Mouse (Mus musculus): ENCODE measurements around the gene Ptges. TPM values are rescaled to one million over a fixed set of nuclear protein-coding genes. Genes with fewer than 3 reads are reported as not detected.

Ptges gene
- polyA plus RNA-seq, 1 experiment from 2014 or later, result 29.2 TPM

DNA sequence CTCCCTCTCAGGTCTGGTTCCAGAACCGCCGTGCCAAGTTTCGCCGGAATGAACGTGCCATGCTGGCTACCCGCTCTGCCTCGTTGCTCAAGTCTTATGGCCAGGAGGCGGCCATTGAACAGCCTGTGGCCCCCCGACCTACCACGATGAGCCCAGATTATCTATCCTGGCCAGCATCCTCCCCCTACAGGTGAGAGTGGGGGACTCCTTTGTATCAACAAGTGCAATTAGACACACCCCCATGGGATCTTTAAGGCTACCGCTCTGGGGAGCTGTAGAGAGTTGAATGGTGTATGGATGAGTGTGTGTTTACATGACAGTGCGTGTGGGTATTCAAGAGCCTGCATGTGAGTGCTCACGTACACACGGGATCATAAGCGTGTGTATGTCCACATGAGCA is 50.2 kb downstream of the Ptges start:
- no peaks in the 10 kb centered on the region for H3K36me3 ChIP-seq (ENCODE audit: control insufficient read depth, insufficient read depth, low read length)
- no peak for TF ChIP-seq EP300 (optimal IDR thresholded peaks at IDR 0.05)
- TF ChIP-seq CTCF (IDR thresholded peaks at IDR 0.05; ENCODE audit: low read depth), result no peak
- H3K4me3 ChIP-seq (ENCODE audit: low read depth, low read length), result no peak overlapping the region
- no peaks in the 10 kb centered on the region for H3K9me3 ChIP-seq (ENCODE audit: control insufficient read depth, low read length)
- no peak overlapping the region for H3K4me2 ChIP-seq (replicated peaks; ENCODE audit: low read depth)
- H3K27me3 ChIP-seq (ENCODE audit: control insufficient read depth, insufficient read depth, low read length), result no peaks in the 10 kb centered on the region
- no peak for DNase-seq (ENCODE audit: low spot score)
- no peak overlapping the region for H3K9ac ChIP-seq (ENCODE audit: low read length)
- no peak overlapping the region for H3K27ac ChIP-seq (replicated peaks)
- no peak for ATAC-seq (ENCODE audit: low FRiP score, low TSS enrichment)
- H3K4me1 ChIP-seq (replicated peaks; ENCODE audit: control insufficient read depth, insufficient read depth), result no peaks in the 10 kb centered on the region
- 89% methylated on average over 15 of the region's 15 CpGs for WGBS

- no peak overlapping the region for H3K9ac ChIP-seq (ENCODE audit: low read length)
- no peaks in the 10 kb centered on the region for H3K27me3 ChIP-seq (ENCODE audit: control insufficient read depth, insufficient read depth, low read length)
- no peak overlapping the region for H3K27ac ChIP-seq (replicated peaks)
- no peaks in the 10 kb centered on the region for H3K9me3 ChIP-seq (ENCODE audit: control insufficient read depth, low read length)
- H3K4me2 ChIP-seq (replicated peaks; ENCODE audit: low read depth), result no peak overlapping the region
- no peak overlapping the region for H3K4me3 ChIP-seq (ENCODE audit: low read depth, low read length)
- ATAC-seq (ENCODE audit: low FRiP score, low TSS enrichment) (no peak; the same call in 1 of the 2 replicates), DNase-seq (ENCODE audit: low spot score) (no peak)
- no peak for TF ChIP-seq EP300 (optimal IDR thresholded peaks at IDR 0.05)
- TF ChIP-seq CTCF (IDR thresholded peaks at IDR 0.05; ENCODE audit: low read depth), result no peak
- WGBS, result 57% methylated on average over 11 of the region's 11 CpGs
- no peaks in the 10 kb centered on the region for H3K4me1 ChIP-seq (replicated peaks; ENCODE audit: control insufficient read depth, insufficient read depth)
- H3K36me3 ChIP-seq (ENCODE audit: control insufficient read depth, insufficient read depth, low read length), result no peaks in the 10 kb centered on the region
Observed at GRCm38 (mm10) chr2:30875621-30876432, 53.8 kb downstream of the Ptges start.

DNA sequence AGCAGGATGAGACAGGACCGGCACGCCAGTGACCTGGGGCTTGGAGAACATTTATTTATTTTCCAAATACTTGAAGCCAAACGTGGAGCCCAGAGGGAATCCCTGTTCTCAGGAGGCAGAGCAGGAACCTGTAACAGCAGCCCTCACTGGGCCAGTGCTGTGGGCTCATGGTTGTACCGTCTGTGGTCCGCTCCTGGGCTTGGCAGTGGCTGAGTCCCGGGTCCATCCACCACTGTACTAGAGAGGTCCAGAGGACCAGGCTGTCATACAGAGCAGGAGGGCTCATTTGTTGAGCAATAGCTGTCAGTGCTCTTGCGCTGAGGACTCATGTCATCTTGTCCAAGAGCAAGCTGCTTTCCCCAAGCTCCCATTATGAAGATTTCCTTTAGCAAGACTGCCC is 54.6 kb downstream of the Ptges start:
- Histone ChIP-seq H3K9me3 (ENCODE audit: control insufficient read depth, low read length) (no peaks in the 10 kb centered on the region), H3K4me1 (replicated peaks; ENCODE audit: control insufficient read depth, insufficient read depth) (no peaks in the 10 kb centered on the region), H3K27ac (replicated peaks) (no peak overlapping the region), H3K36me3 (ENCODE audit: control insufficient read depth, insufficient read depth, low read length) (no peaks in the 10 kb centered on the region), H3K4me3 (ENCODE audit: low read depth, low read length) (no peak overlapping the region), H3K4me2 (replicated peaks; ENCODE audit: low read depth) (no peak overlapping the region), H3K27me3 (ENCODE audit: control insufficient read depth, insufficient read depth, low read length) (no peaks in the 10 kb centered on the region), H3K9ac (ENCODE audit: low read length) (no peak overlapping the region)
- no peak for ATAC-seq (ENCODE audit: low FRiP score, low TSS enrichment)
- no peak for DNase-seq (ENCODE audit: low spot score)
- WGBS, result 77% methylated on average over 7 of the region's 7 CpGs
- TF ChIP-seq EP300 (optimal IDR thresholded peaks at IDR 0.05), result no peak
- no peak for TF ChIP-seq CTCF (IDR thresholded peaks at IDR 0.05; ENCODE audit: low read depth)

GRCm38 (mm10) chr2:30874445-30874844 is 55.2 kb downstream of the Ptges start:
- no peak overlapping the region for H3K4me2 ChIP-seq (replicated peaks; ENCODE audit: low read depth)
- H3K9me3 ChIP-seq (ENCODE audit: control insufficient read depth, low read length), result no peaks in the 10 kb centered on the region
- TF ChIP-seq CTCF (IDR thresholded peaks at IDR 0.05; ENCODE audit: low read depth) (no peak), EP300 (optimal IDR thresholded peaks at IDR 0.05) (no peak)
- no peak overlapping the region for H3K27ac ChIP-seq (replicated peaks)
- H3K36me3 ChIP-seq (ENCODE audit: control insufficient read depth, insufficient read depth, low read length), result no peaks in the 10 kb centered on the region
- H3K9ac ChIP-seq (ENCODE audit: low read length), result no peak overlapping the region
- 43% methylated on average over 10 of the region's 10 CpGs for WGBS
- ATAC-seq (ENCODE audit: low FRiP score, low TSS enrichment) (no peak), DNase-seq (ENCODE audit: low spot score) (no peak)
- H3K27me3 ChIP-seq (ENCODE audit: control insufficient read depth, insufficient read depth, low read length), result no peaks in the 10 kb centered on the region
- H3K4me1 ChIP-seq (replicated peaks; ENCODE audit: control insufficient read depth, insufficient read depth), result no peaks in the 10 kb centered on the region
- H3K4me3 ChIP-seq (ENCODE audit: low read depth, low read length), result no peak overlapping the region

- DNase-seq (ENCODE audit: low spot score), result no peak
- 72% methylated on average over 6 of the region's 6 CpGs for WGBS
- Histone ChIP-seq H3K9me3 (ENCODE audit: control insufficient read depth, low read length) (no peaks in the 10 kb centered on the region), H3K4me2 (replicated peaks; ENCODE audit: low read depth) (no peak overlapping the region), H3K27me3 (ENCODE audit: control insufficient read depth, insufficient read depth, low read length) (no peaks in the 10 kb centered on the region), H3K4me1 (replicated peaks; ENCODE audit: control insufficient read depth, insufficient read depth) (no peaks in the 10 kb centered on the region), H3K27ac (replicated peaks) (no peak overlapping the region), H3K4me3 (ENCODE audit: low read depth, low read length) (no peak overlapping the region), H3K9ac (ENCODE audit: low read length) (no peak overlapping the region), H3K36me3 (ENCODE audit: control insufficient read depth, insufficient read depth, low read length) (no peaks in the 10 kb centered on the region)
- TF ChIP-seq EP300 (optimal IDR thresholded peaks at IDR 0.05), result no peak
- no peak for TF ChIP-seq CTCF (IDR thresholded peaks at IDR 0.05; ENCODE audit: low read depth)
- no peak for ATAC-seq (ENCODE audit: low FRiP score, low TSS enrichment)
Observed at GRCm38 (mm10) chr2:30872669-30873068, 57.0 kb downstream of the Ptges start.

DNA sequence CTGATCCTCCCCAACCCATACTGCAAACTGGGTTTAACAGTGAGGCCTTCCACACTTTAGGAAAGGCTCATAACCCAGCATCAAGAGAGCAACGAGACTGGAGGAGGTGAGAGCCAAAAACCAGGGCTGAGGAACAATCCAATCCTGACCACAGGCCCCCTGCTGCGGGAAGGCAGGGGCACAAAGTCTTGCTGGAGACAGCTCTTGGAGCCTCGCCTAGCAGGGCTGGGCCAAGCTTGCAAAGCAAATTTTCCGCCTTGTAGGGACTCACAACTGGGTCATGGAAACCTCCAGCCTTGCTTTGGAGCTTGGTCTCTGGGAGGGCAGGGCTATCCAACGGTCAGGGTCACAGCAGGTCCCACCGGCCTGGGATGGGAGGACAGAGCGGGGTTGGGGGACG is 58.8 kb downstream of the Ptges start:
- Histone ChIP-seq H3K4me3 (ENCODE audit: low read depth, low read length) (no peak overlapping the region), H3K9ac (ENCODE audit: low read length) (no peak overlapping the region), H3K4me2 (replicated peaks; ENCODE audit: low read depth) (no peak overlapping the region), H3K9me3 (ENCODE audit: control insufficient read depth, low read length) (no peaks in the 10 kb centered on the region), H3K4me1 (replicated peaks; ENCODE audit: control insufficient read depth, insufficient read depth) (no peaks in the 10 kb centered on the region), H3K27ac (replicated peaks) (no peak overlapping the region), H3K27me3 (ENCODE audit: control insufficient read depth, insufficient read depth, low read length) (no peaks in the 10 kb centered on the region), H3K36me3 (ENCODE audit: control insufficient read depth, insufficient read depth, low read length) (no peaks in the 10 kb centered on the region)
- ATAC-seq (ENCODE audit: low FRiP score, low TSS enrichment) (no peak), DNase-seq (ENCODE audit: low spot score) (no peak)
- TF ChIP-seq CTCF (IDR thresholded peaks at IDR 0.05; ENCODE audit: low read depth) (no peak), EP300 (optimal IDR thresholded peaks at IDR 0.05) (no peak)
- WGBS, result 64% methylated on average over 8 of the region's 8 CpGs

Data from stomach, postnatal 0 days (tissue).